In genomic region chr17:87227878-87228277, GRCm38 (mm10) we compare ENCODE assay signal across 23 mouse cellular contexts. TPM values are rescaled to one million over a fixed set of nuclear protein-coding genes. Genes with fewer than 3 reads are reported as not detected.
DNase-seq lines count a peak whose midpoint lies in the region; ATAC-seq and TF ChIP-seq lines count a peak whose summit lies in the region.
"Had no signal": no experiment of that assay in that cellular context is flagged by ENCODE, and none has a peak within 500 bp of the region (broad histone marks: within the 10 kb centered on the region; RNA-seq: fewer than 3 reads in every experiment).

No protein-coding gene starts in this region.

- H3K4me1 ChIP-seq in lung, embryonic 14.5 days (ENCODE audit: insufficient read depth) = no peaks in the 10 kb centered on the region
- H3K4me1 ChIP-seq: forebrain, embryonic 12.5 days had no signal

- TF ChIP-seq CTCF in lung, embryonic 14.5 days (IDR thresholded peaks at IDR 0.05; ENCODE audit: low read depth) = no peak

- no peak overlapping the region for H3K4me2 ChIP-seq in lung, embryonic 14.5 days
- H3K4me2 ChIP-seq: embryonic facial prominence, embryonic 12.5 days; forebrain, embryonic 12.5 days had no signal

- H3K9me3 ChIP-seq in lung, embryonic 14.5 days (ENCODE audit: low read depth, low read length) = no peaks in the 10 kb centered on the region
- H3K9me3 ChIP-seq: embryonic facial prominence, embryonic 12.5 days; forebrain, embryonic 12.5 days had no signal

- DNase-seq in lung, embryonic 14.5 days = no peak
- no peak for DNase-seq in lung, postnatal 36 days
- peak; percentile 23 for DNase-seq in 416B (ENCODE audit: low read depth)
- DNase-seq in layer of hippocampus, postnatal 10 days (ENCODE audit: low spot score in 2 of 2) = no peak
- DNase-seq: adrenal gland, adult 8-10 months; adrenal gland, postnatal 14 days; adrenal gland, postnatal 36 days; cerebellum, adult 11 months; cerebellum, adult 18-20 months; cerebellum, adult 8-10 months; cerebellum, adult 9-11 months; cerebellum, postnatal 14 days; cerebellum, postnatal 36 days had no signal

- no peaks in the 10 kb centered on the region for H3K36me3 ChIP-seq in lung, embryonic 14.5 days (ENCODE audit: insufficient read depth)
- H3K36me3 ChIP-seq: embryonic facial prominence, embryonic 10.5 days; embryonic facial prominence, embryonic 12.5 days; forebrain, embryonic 12.5 days had no signal

- 49% methylated on average over 4 of the region's 4 CpGs for WGBS in lung, embryonic 14.5 days

- no peak overlapping the region for H3K9ac ChIP-seq in lung, embryonic 14.5 days
- H3K9ac ChIP-seq: embryonic facial prominence, embryonic 12.5 days; forebrain, embryonic 12.5 days had no signal

- H3K27ac ChIP-seq in lung, embryonic 14.5 days (ENCODE audit: low read depth) = 0 out of 2 replicates have a peak overlapping the region, but pooled peaks have one; percentile 18
- H3K27ac ChIP-seq: embryonic facial prominence, embryonic 10.5 days; embryonic facial prominence, embryonic 12.5 days; forebrain, embryonic 12.5 days had no signal

- no peak overlapping the region for H3K4me3 ChIP-seq in lung, embryonic 14.5 days (ENCODE audit: low read depth, low read length)
- H3K4me3 ChIP-seq: embryonic facial prominence, embryonic 10.5 days; embryonic facial prominence, embryonic 12.5 days; forebrain, embryonic 12.5 days had no signal

- ATAC-seq in lung, embryonic 14.5 days (ENCODE audit: insufficient read depth) = no peak
- ATAC-seq in common myeloid progenitor, adult 5-6 weeks (replicated peaks; ENCODE audit: low read depth, poor library complexity, severe bottlenecking) = 0 out of 2 replicates have a peak, but pooled peaks have one; percentile 18
- ATAC-seq in megakaryocyte progenitor cell, adult 5-6 weeks (replicated peaks; ENCODE audit: poor library complexity) = peak; percentile 39; the same call in 1 of the 2 replicates
- ATAC-seq in cerebellum, adult (ENCODE audit: insufficient number of reproducible peaks, low FRiP score, low TSS enrichment) = no peak
- ATAC-seq: activated CD4-positive, CD25-positive, alpha-beta regulatory T cell, adult 4 months; forebrain, embryonic 14.5 days; forebrain, embryonic 16.5 days; Patski had no signal

- H3K27me3 ChIP-seq in lung, embryonic 14.5 days (ENCODE audit: insufficient read depth, low read length) = no peaks in the 10 kb centered on the region
- H3K27me3 ChIP-seq: embryonic facial prominence, embryonic 12.5 days; forebrain, embryonic 12.5 days; Patski had no signal

RNA-seq across cellular contexts. Expression of gene Mcfd2, which starts 37.9 kb away (rescaled TPM):
- polyA plus RNA-seq in lung, embryonic 14.5 days (2014; fragmentation: Nextera tagmentation; extraction: Ambion mirVana) = 103 and 107 TPM in 2 replicates
- 56.1 and 58.4 TPM in 2 replicates for total RNA-seq in common myeloid progenitor, adult 5-6 weeks (2017)
- 41.7 and 41.8 TPM in 2 replicates for total RNA-seq in megakaryocyte progenitor cell, adult 5-6 weeks (2015)
- total RNA-seq in megakaryocyte progenitor cell, adult 5-6 weeks (2017) = 111 and 130 TPM in 2 replicates
- 10 to 100 TPM; 35.4 to 37.0 TPM for total RNA-seq in layer of hippocampus, postnatal 10 days (2021)

RNA-seq across cellular contexts. Expression of gene Ttc7, which starts 54.8 kb away (rescaled TPM):
- polyA plus RNA-seq in lung, embryonic 14.5 days (2014; fragmentation: Nextera tagmentation; extraction: Ambion mirVana) = 2.8 and 3.6 TPM in 2 replicates
- 42.8 and 78.2 TPM in 2 replicates for total RNA-seq in common myeloid progenitor, adult 5-6 weeks (2017)
- total RNA-seq in megakaryocyte progenitor cell, adult 5-6 weeks (2015) = 47.8 and 54.7 TPM in 2 replicates
- 53.2 and 58.5 TPM in 2 replicates for total RNA-seq in megakaryocyte progenitor cell, adult 5-6 weeks (2017)
- total RNA-seq in layer of hippocampus, postnatal 10 days (2021) = 1 to 10 TPM; 6.4 to 7.1 TPM

Comparison
In these comparisons a context has a peak if more than half of its experiments do, and no peak if none do; other contexts are left out.
1. ATAC-seq: peak in common myeloid progenitor, adult 5-6 weeks (single experiment) and megakaryocyte progenitor cell, adult 5-6 weeks (single experiment); none in lung, embryonic 14.5 days (single experiment) and cerebellum, adult (single experiment).